In the genomic region with DNA sequence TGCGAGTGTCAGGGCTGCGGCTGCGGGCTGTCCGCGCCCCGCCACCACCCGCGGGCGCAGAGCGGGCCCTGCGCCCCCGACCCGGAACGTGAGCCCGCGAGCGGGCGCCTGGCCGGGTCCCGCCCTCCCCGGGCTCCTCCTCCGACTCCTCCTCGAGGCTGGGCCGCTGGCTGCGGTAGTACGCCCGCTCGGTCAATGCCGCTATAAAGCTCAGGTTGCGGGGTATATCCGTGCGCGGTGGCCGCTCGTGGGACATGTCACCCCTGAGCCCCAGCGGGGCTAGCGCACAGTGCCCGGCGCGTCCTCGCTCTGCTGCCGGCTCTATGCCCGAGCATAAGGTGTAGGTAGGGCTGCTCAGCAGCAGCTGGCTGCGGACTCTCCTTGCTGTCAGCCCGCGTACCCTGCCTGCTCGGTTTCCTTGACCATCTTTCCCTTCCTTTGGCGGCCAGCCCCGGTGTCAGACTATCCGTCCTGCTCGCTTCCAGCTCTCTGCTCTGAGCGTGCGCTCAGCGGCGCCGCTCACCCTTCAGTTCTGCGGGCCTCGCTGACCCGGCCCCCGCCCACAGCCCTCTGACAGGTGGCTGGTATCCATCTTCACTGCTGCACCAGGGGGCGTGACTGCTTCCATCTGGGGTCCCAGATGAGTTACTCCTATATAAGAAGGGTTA, we compare ENCODE assay signal across 8 mouse cellular contexts. TPM values are rescaled to one million over a fixed set of nuclear protein-coding genes. Genes with fewer than 3 reads are reported as not detected.
A peak's percentile ranks its signal among the peaks of the same experiment; 100 is the strongest.
DNase-seq lines count a peak whose midpoint lies in the region; ATAC-seq and TF ChIP-seq lines count a peak whose summit lies in the region.

A gene (minus strand): TSS at position 503 of the 668 bp plus-strand sequence.

- peak within 1 kb of the TSS; percentile 93 for H3K9ac ChIP-seq in ES-E14 (ENCODE audit: insufficient read depth, low read depth, low read length, poor library complexity, severe bottlenecking)
- H3K9ac ChIP-seq in forebrain, embryonic 16.5 days (replicated peaks; ENCODE audit: low read depth, low read length): peak within 1 kb of the TSS; percentile 85
- H3K9ac ChIP-seq in lung, embryonic 16.5 days (ENCODE audit: low read length): peak within 1 kb of the TSS; percentile 80

- WGBS in forebrain, embryonic 16.5 days: under 1% methylated on average over 42 of the region's 61 CpGs
- WGBS in lung, embryonic 16.5 days: 1% methylated on average over 59 of the region's 61 CpGs

- intact Hi-C loops in heart, postnatal 25 days (cut with DNase I): no loop called here

- no peak for DNase-seq in ES-E14 (ENCODE audit: low read depth, low spot score)
- peak; percentile 77 to 81 for DNase-seq in cerebellum, adult 18-20 months
- peak; percentile 46 for DNase-seq in heart, postnatal 25 days (ENCODE audit: low spot score)
- peak; percentile 47 to 52 for DNase-seq in layer of hippocampus, adult 2 months (ENCODE audit: low spot score in 2 of 2)
- peak; percentile 60 for DNase-seq in ovary, postnatal 14 days (ENCODE audit: low spot score)
- DNase-seq in thymus, postnatal 25 days: peak; percentile 68

- in situ Hi-C loops in ES-E14 (cut with MboI; ENCODE audit: low sequenced_read_pairs in 2 of 2, unreplicated experiment in 2 of 2): no loop called here

- TF ChIP-seq CTCF in layer of hippocampus, adult 2 months (conservative IDR thresholded peaks at IDR 0.05): no peak

- H3K27ac ChIP-seq in ES-E14 (ENCODE audit: insufficient read depth, low read depth, low read length, poor library complexity, severe bottlenecking): 0 out of 2 replicates have a peak within 1 kb of the TSS, but pooled peaks have one; percentile 33
- peak within 1 kb of the TSS; percentile 94 for H3K27ac ChIP-seq in forebrain, embryonic 16.5 days (ENCODE audit: low read length)
- peak within 1 kb of the TSS; percentile 97 for H3K27ac ChIP-seq in layer of hippocampus, adult 2 months
- peak within 1 kb of the TSS; percentile 69 for H3K27ac ChIP-seq in lung, embryonic 16.5 days (ENCODE audit: low read length)

- H3K9me3 ChIP-seq in ES-E14 (ENCODE audit: control insufficient read depth, insufficient read depth, low read depth, low read length): no peaks in the 10 kb centered on the region
- H3K9me3 ChIP-seq in forebrain, embryonic 16.5 days (ENCODE audit: control insufficient read depth, low read length): no peaks in the 10 kb centered on the region
- H3K9me3 ChIP-seq in lung, embryonic 16.5 days (ENCODE audit: control insufficient read depth, low read length): no peaks in the 10 kb centered on the region

- no peaks in the 10 kb centered on the region for H3K36me3 ChIP-seq in ES-E14 (ENCODE audit: control insufficient read depth, insufficient read depth, low read length, poor library complexity, severe bottlenecking)
- no peaks in the 10 kb centered on the region for H3K36me3 ChIP-seq in forebrain, embryonic 16.5 days (ENCODE audit: control insufficient read depth, insufficient read depth)
- no peaks in the 10 kb centered on the region for H3K36me3 ChIP-seq in lung, embryonic 16.5 days (ENCODE audit: control insufficient read depth, insufficient read depth, low read length)

- no peaks in the 10 kb centered on the region for H3K27me3 ChIP-seq in forebrain, embryonic 16.5 days (replicated peaks; ENCODE audit: control insufficient read depth, insufficient read depth, low read length)
- H3K27me3 ChIP-seq in lung, embryonic 16.5 days (ENCODE audit: control insufficient read depth, insufficient read depth, low read depth, low read length): peaks cover 2% of the 10 kb centered on the region; the same call in 1 of the 2 replicates

- peak within 1 kb of the TSS; percentile 95 to 97 for H3K4me3 ChIP-seq in ES-E14 (ENCODE audit: insufficient read depth in 1 of 2, low read depth in 1 of 2, low read length in 2 of 2, poor library complexity in 1 of 2, severe bottlenecking in 1 of 2)
- H3K4me3 ChIP-seq in forebrain, embryonic 16.5 days (replicated peaks; ENCODE audit: low read length): peak within 1 kb of the TSS; percentile 64
- peak within 1 kb of the TSS; percentile 94 for H3K4me3 ChIP-seq in layer of hippocampus, adult 2 months
- peak within 1 kb of the TSS; percentile 86 for H3K4me3 ChIP-seq in lung, embryonic 16.5 days (ENCODE audit: low read length)

- ATAC-seq in forebrain, embryonic 16.5 days: peak; percentile 71
- peak; percentile 84 for ATAC-seq in lung, embryonic 16.5 days (ENCODE audit: low read depth)

- peaks cover 0 to 3% of the 10 kb centered on the region in 2 experiments; a peak in 2 of 4 replicates for H3K4me1 ChIP-seq in ES-E14 (ENCODE audit: control insufficient read depth in 2 of 2, insufficient read depth in 2 of 2, low read length in 2 of 2, poor library complexity in 1 of 2)
- H3K4me1 ChIP-seq in forebrain, embryonic 16.5 days (replicated peaks; ENCODE audit: control insufficient read depth, insufficient read depth, low read length): peaks cover 13% of the 10 kb centered on the region
- H3K4me1 ChIP-seq in lung, embryonic 16.5 days (replicated peaks; ENCODE audit: control insufficient read depth, insufficient read depth, low read length): peaks cover 11% of the 10 kb centered on the region; the same call in 1 of the 2 replicates

- peak within 1 kb of the TSS; percentile 98 for H3K4me2 ChIP-seq in forebrain, embryonic 16.5 days (ENCODE audit: low read length)
- H3K4me2 ChIP-seq in lung, embryonic 16.5 days (ENCODE audit: low read depth, low read length): peak within 1 kb of the TSS; percentile 100

TF ChIP-seq in ES-E14, 5 proteins besides CTCF, POLR2A, EP300 and RAD21:
- TF ChIP-seq CHD2 (IDR thresholded peaks at IDR 0.05; ENCODE audit: low read depth, low read length): no peak
- TF ChIP-seq ZNF384 (IDR thresholded peaks at IDR 0.05; ENCODE audit: low read depth, low read length): no peak
- TF ChIP-seq HCFC1 (IDR thresholded peaks at IDR 0.05; ENCODE audit: borderline replicate concordance, insufficient read depth, low read length): no peak
- TF ChIP-seq MAFK (IDR thresholded peaks at IDR 0.05; ENCODE audit: insufficient read depth, low read depth, low read length): no peak
- TF ChIP-seq ZC3H11A (IDR thresholded peaks at IDR 0.05; ENCODE audit: borderline replicate concordance, low read depth, low read length): no peak

RNA-seq across cellular contexts. Expression of the gene that starts here (rescaled TPM):
- 0.62 and 0.74 TPM in 2 replicates for total RNA-seq in ES-E14 (2012; rRNA removed)
- polyA plus RNA-seq in forebrain, embryonic 16.5 days (2015; fragmentation: Nextera tagmentation; extraction: Ambion mirVana): 1.7 and 2.6 TPM in 2 replicates
- total RNA-seq in heart, postnatal 25 days (2021): 1 to 10 TPM; 3.0 to 3.6 TPM
- total RNA-seq in layer of hippocampus, adult 2 months (2021): 10 to 100 TPM; 22.1 to 24.3 TPM
- 1.5 and 1.6 TPM in 2 replicates for polyA plus RNA-seq in lung, embryonic 16.5 days (2015; fragmentation: Nextera tagmentation; extraction: Ambion mirVana)

Comparison
In these comparisons a context has a peak if more than half of its experiments do, and no peak if none do; other contexts are left out.
1. RNA of the gene that starts here (total RNA-seq): 22.1 to 24.3 TPM in layer of hippocampus, adult 2 months; 3.0 to 3.6 TPM in heart, postnatal 25 days and 0.62 to 0.74 TPM in ES-E14; every median in the first group is over 4 times any median in the second.
2. H3K27ac ChIP-seq: peak in every context shown above with its lines; median percentile 97 in layer of hippocampus, adult 2 months; 94 in forebrain, embryonic 16.5 days; 69 in lung, embryonic 16.5 days; 33 in ES-E14.
3. Peak in every context shown above with its lines, with median percentiles within 50 percentile points of each other: H3K4me3 ChIP-seq and H3K9ac ChIP-seq.